Mouse (Mus musculus) heart, adult 2 months (tissue): ENCODE measurements at regions not wholly inside any gene's neighbourhood (a gene's known extent, or its start where the extent isn't known, plus 50 kb on each side); places are given as distances from the start of the nearest gene placed in this dataset.

Source experiments
- DNase-seq, 2 experiments: peaks; one replicate each; pipeline ENCODE4 v3.0.0; 2021
- H3K27ac ChIP-seq: fragments of 200-600 bp; 2 replicates; pipeline ENCODE4 v1.8.1; 2022
- H3K27me3 ChIP-seq: fragments of 200-500 bp; 2 replicates; pipeline ENCODE4 v1.6.1; 2012; ENCODE audit warnings: mild to moderate bottlenecking, low read length, inconsistent platforms, mixed read lengths; ENCODE audit not compliant: control insufficient read depth, insufficient read depth
- H3K36me3 ChIP-seq: fragments of 200-500 bp; 2 replicates; pipeline ENCODE4 v1.6.1; 2012; ENCODE audit warnings: low read length, inconsistent platforms; ENCODE audit not compliant: control insufficient read depth, insufficient read depth
- H3K4me1 ChIP-seq: fragments of 200-500 bp; 2 replicates; pipeline ENCODE4 v1.6.1; 2011; ENCODE audit warnings: low read length; ENCODE audit not compliant: control insufficient read depth, insufficient read depth
- H3K4me3 ChIP-seq: fragments of 200-600 bp; 2 replicates; pipeline ENCODE4 v1.8.1; 2022
- H3K79me2 ChIP-seq: fragments of 200-500 bp; replicated peaks from 2 replicates; pipeline ENCODE4 v1.6.1; 2012; ENCODE audit warnings: mild to moderate bottlenecking, inconsistent platforms, low read length, moderate library complexity, mixed read lengths; ENCODE audit not compliant: control insufficient read depth, insufficient read depth
- H3K9ac ChIP-seq: fragments of 200-500 bp; 2 replicates; pipeline ENCODE4 v1.6.1; 2012; ENCODE audit warnings: low read depth, mild to moderate bottlenecking, control low read depth, inconsistent platforms, low read length, mixed read lengths
- CTCF ChIP-seq: fragments of 200-600 bp; IDR thresholded peaks from 2 replicates; pipeline ENCODE4 v1.8.1; 2022; ENCODE audit warnings: antibody characterized with exemption, mild to moderate bottlenecking, moderate library complexity
- EP300 ChIP-seq: fragments of 200-500 bp; IDR thresholded peaks from 2 replicates; pipeline ENCODE4 v1.6.1; 2011; ENCODE audit warnings: low read depth, low read length, control low read depth; ENCODE audit not compliant: insufficient read depth
- POLR2A ChIP-seq: fragments of 200-500 bp; IDR thresholded peaks from 2 replicates; pipeline ENCODE4 v1.6.1; 2011; ENCODE audit warnings: mild to moderate bottlenecking, low read depth, low read length, control low read depth; ENCODE audit not compliant: insufficient read depth
- WGBS: fragments of 180-500 bp; shearing (Covaris S2); methylation state at CpG from one replicate; pipeline ENCODE4 v1.1.7; 2018; 5-methylcytosine and 5-hydroxymethylcytosine counted together
- intact Hi-C: fragments of 180-260 bp; cut with DNase I; formaldehyde crosslinking; loops from one replicate; pipeline ENCODE4 v1.15.1; 2025

DNA sequence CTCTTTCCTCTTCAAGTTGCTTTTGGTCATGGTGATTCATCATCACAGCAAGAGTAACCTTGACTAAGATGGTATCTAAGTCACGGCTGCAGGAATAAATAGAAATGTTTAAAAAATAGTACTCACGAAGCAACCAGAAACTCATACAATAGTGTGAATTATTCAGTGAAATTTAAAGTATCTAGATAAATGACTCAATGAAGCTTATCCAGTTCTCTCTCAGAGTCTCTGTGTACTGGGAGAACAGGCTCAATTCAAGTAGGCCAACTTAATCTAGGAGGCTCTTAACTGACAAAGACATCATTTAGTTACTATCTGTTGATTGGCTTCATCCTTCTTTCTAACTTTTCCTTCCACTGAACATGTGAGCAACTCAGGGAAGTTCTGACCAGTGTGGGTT is 175.5 kb upstream of the Pcdh15 start:
- Histone ChIP-seq H3K27me3 (no peaks in the 10 kb centered on the region), H3K4me1 (no peaks in the 10 kb centered on the region), H3K79me2 (no peaks in the 10 kb centered on the region), H3K4me3 (no peak overlapping the region), H3K9ac (no peak overlapping the region), H3K27ac (no peak overlapping the region), H3K36me3 (no peaks in the 10 kb centered on the region)
- WGBS: 74% methylated on average over 2 of the region's 2 CpGs
- intact Hi-C loops: no loop called here
- TF ChIP-seq CTCF (no peak), EP300 (no peak), POLR2A (no peak)
- no peak for DNase-seq

DNA sequence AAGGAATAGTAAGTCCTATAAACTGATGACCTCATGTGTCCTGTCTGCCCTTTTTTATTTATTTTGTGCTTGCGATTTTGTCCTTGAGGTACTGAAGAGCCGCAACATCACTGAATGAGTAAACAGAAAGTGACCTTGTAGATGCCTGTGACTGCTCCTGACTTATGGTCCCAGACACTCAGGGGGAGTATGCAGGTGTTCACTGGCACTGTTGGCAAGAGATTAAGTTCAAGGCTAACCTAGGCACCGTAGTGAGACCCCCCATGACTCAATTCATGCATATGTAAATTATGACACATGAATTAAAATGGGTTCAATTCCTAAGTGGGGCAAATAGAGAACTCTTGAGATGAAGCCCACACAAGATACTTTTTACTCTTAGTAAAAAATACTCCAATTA is 142.2 kb upstream of the Pcdh15 start:
- WGBS: 60% methylated on average over 3 of the region's 3 CpGs
- H3K9ac ChIP-seq: no peak overlapping the region
- intact Hi-C loops: no loop called here
- TF ChIP-seq EP300: no peak
- no peak overlapping the region for H3K27ac ChIP-seq
- H3K36me3 ChIP-seq: no peaks in the 10 kb centered on the region
- DNase-seq: no peak
- no peaks in the 10 kb centered on the region for H3K4me1 ChIP-seq
- H3K4me3 ChIP-seq: no peak overlapping the region
- H3K27me3 ChIP-seq: no peaks in the 10 kb centered on the region
- no peaks in the 10 kb centered on the region for H3K79me2 ChIP-seq

GRCm38 (mm10) chr10:72960051-72960450 is 139.1 kb upstream of the Pcdh15 start:
- H3K4me3 ChIP-seq: no peak overlapping the region
- TF ChIP-seq POLR2A (no peak), EP300 (no peak), CTCF (no peak)
- H3K27me3 ChIP-seq: no peaks in the 10 kb centered on the region
- no peaks in the 10 kb centered on the region for H3K79me2 ChIP-seq
- H3K27ac ChIP-seq: no peak overlapping the region
- intact Hi-C loops: no loop called here
- no peak for DNase-seq
- no peak overlapping the region for H3K9ac ChIP-seq
- no peaks in the 10 kb centered on the region for H3K36me3 ChIP-seq
- H3K4me1 ChIP-seq: no peaks in the 10 kb centered on the region
- 44% methylated on average over 3 of the region's 3 CpGs for WGBS

- Histone ChIP-seq H3K4me3 (no peak overlapping the region), H3K36me3 (no peaks in the 10 kb centered on the region), H3K79me2 (no peaks in the 10 kb centered on the region), H3K4me1 (no peaks in the 10 kb centered on the region), H3K27ac (no peak overlapping the region), H3K9ac (no peak overlapping the region), H3K27me3 (no peaks in the 10 kb centered on the region)
- intact Hi-C loops: no loop called here
- no peak for DNase-seq
- WGBS: 31% methylated on average over 1 of the region's 1 CpGs
- TF ChIP-seq EP300: no peak
- no peak for TF ChIP-seq POLR2A
- no peak for TF ChIP-seq CTCF
These were observed 117.8 kb upstream of the Pcdh15 start for GRCm38 (mm10) chr10:72981359-72981758.

- H3K36me3 ChIP-seq: no peaks in the 10 kb centered on the region
- no peak overlapping the region for H3K9ac ChIP-seq
- DNase-seq: no peak
- H3K79me2 ChIP-seq: no peaks in the 10 kb centered on the region
- H3K4me3 ChIP-seq: no peak overlapping the region
- no peak overlapping the region for H3K27ac ChIP-seq
- TF ChIP-seq EP300 (no peak), POLR2A (no peak), CTCF (no peak)
- H3K4me1 ChIP-seq: no peaks in the 10 kb centered on the region
- intact Hi-C loops: no loop called here
- no peaks in the 10 kb centered on the region for H3K27me3 ChIP-seq
These were observed 110.8 kb upstream of the Pcdh15 start for GRCm38 (mm10) chr10:72988355-72988754.

DNA sequence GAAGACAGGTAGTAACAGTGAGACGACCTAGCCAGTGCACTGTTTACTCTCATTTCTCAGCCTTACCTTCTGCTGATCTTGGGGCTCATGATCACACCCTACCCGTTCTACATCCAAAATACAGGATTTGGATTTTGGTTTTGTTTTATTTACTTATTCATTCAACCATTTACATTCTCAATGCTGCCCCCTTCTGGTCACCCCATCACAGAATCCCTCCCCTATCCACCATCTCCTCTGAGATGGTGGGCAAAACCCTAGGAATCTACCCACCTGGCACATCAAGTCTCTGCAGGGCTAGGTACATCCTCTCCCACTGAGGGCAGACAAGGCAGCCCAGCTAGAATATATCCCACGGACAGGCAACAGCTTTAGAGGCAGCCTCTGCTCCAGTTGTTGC is 88.2 kb upstream of the Pcdh15 start:
- intact Hi-C loops: no loop called here
- H3K4me1 ChIP-seq: no peaks in the 10 kb centered on the region
- no peak overlapping the region for H3K27ac ChIP-seq
- 51% methylated on average over 3 of the region's 3 CpGs for WGBS
- H3K4me3 ChIP-seq: no peak overlapping the region
- H3K9ac ChIP-seq: no peak overlapping the region
- DNase-seq: no peak
- no peaks in the 10 kb centered on the region for H3K27me3 ChIP-seq
- no peaks in the 10 kb centered on the region for H3K79me2 ChIP-seq
- TF ChIP-seq EP300 (no peak), CTCF (no peak), POLR2A (no peak)
- H3K36me3 ChIP-seq: no peaks in the 10 kb centered on the region

- Histone ChIP-seq H3K4me3 (no peak overlapping the region), H3K9ac (no peak overlapping the region), H3K79me2 (no peaks in the 10 kb centered on the region), H3K27me3 (no peaks in the 10 kb centered on the region), H3K27ac (no peak overlapping the region), H3K36me3 (no peaks in the 10 kb centered on the region), H3K4me1 (no peaks in the 10 kb centered on the region)
- intact Hi-C loops: no loop called here
- DNase-seq: no peak
- TF ChIP-seq CTCF (peak; percentile 16; the same call in 1 of the 2 replicates), EP300 (no peak)
- WGBS: 67% methylated on average over 5 of the region's 5 CpGs
These were observed 87.3 kb upstream of the Pcdh15 start for GRCm38 (mm10) chr10:73011874-73012273.
